9 mouse cellular contexts compared by ENCODE assay signal in the genomic region with DNA sequence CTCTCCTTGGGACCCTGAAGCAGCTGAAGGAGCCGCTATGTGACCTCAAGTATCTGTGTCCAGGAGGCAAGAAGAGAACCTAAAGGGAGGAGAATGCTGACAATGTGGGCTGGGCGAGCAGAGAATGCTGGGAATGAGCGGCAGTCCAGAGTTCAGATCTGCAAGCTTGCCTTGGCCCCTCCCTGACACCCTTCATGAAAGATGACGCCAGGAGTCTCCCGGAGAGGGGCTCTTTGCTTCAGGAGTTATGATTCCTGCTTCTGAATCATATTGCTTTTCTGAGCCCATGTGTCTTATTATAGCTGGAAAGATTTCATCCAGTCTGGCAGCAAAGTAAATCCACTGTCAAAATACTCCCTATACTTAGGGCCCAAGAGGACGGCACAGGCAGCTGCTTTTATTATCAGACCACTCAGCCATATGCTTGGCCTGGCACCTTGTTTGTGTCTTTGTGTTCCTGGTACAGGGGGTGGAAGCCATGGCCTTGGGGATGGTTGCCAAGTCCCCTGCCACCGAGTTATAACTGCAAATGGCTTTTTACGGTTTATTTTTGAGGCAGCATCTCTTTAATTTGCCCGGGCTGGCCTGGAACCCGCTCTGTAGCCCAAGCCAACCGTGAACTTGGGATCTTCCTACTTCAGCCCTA. TPM values are rescaled to one million over a fixed set of nuclear protein-coding genes. Genes with fewer than 3 reads are reported as not detected.
DNase-seq lines count a peak whose midpoint lies in the region; ATAC-seq and TF ChIP-seq lines count a peak whose summit lies in the region.
"Had no signal": no experiment of that assay in that cellular context is flagged by ENCODE, and none has a peak within 500 bp of the region (broad histone marks: within the 10 kb centered on the region; RNA-seq: fewer than 3 reads in every experiment).

No protein-coding gene starts in this region.

- no peak overlapping the region for H3K9ac ChIP-seq in hindbrain, embryonic 13.5 days
- no peak overlapping the region for H3K9ac ChIP-seq in hindbrain, embryonic 12.5 days
- peak overlapping the region; percentile 28; the same call in 1 of the 2 replicates for H3K9ac ChIP-seq in ES-Bruce4 (ENCODE audit: low read depth, poor library complexity, severe bottlenecking)

- WGBS in hindbrain, embryonic 13.5 days: 51% methylated on average over 11 of the region's 11 CpGs
- WGBS in hindbrain, embryonic 12.5 days: 61% methylated on average over 11 of the region's 11 CpGs

- no peak for TF ChIP-seq EP300 in ES-Bruce4 (IDR thresholded peaks at IDR 0.05; ENCODE audit: insufficient read depth, low read depth, low read length)

- H3K4me2 ChIP-seq in hindbrain, embryonic 13.5 days: no peak overlapping the region
- H3K4me2 ChIP-seq in hindbrain, embryonic 12.5 days (replicated peaks): no peak overlapping the region

- H3K36me3 ChIP-seq in hindbrain, embryonic 13.5 days: no peaks in the 10 kb centered on the region
- H3K36me3 ChIP-seq in hindbrain, embryonic 12.5 days: no peaks in the 10 kb centered on the region
- no peaks in the 10 kb centered on the region for H3K36me3 ChIP-seq in ES-Bruce4 (ENCODE audit: control insufficient read depth, insufficient read depth, low read length, poor library complexity, severe bottlenecking)

- no peaks in the 10 kb centered on the region for H3K27me3 ChIP-seq in hindbrain, embryonic 13.5 days
- no peaks in the 10 kb centered on the region for H3K27me3 ChIP-seq in hindbrain, embryonic 12.5 days
- H3K27me3 ChIP-seq in ES-Bruce4 (ENCODE audit: control insufficient read depth, insufficient read depth, low read length, poor library complexity, severe bottlenecking): no peaks in the 10 kb centered on the region

- H3K9me3 ChIP-seq in hindbrain, embryonic 13.5 days: no peaks in the 10 kb centered on the region
- no peaks in the 10 kb centered on the region for H3K9me3 ChIP-seq in hindbrain, embryonic 12.5 days (replicated peaks)
- H3K9me3 ChIP-seq in ES-Bruce4 (replicated peaks; ENCODE audit: control insufficient read depth, insufficient read depth, low read length, poor library complexity, severe bottlenecking): no peaks in the 10 kb centered on the region

- no peak for TF ChIP-seq CTCF in ES-Bruce4 (IDR thresholded peaks at IDR 0.05; ENCODE audit: low read depth, low read length)

- DNase-seq in ZHBTc4 (ENCODE audit: low read depth, low spot score): peak; percentile 88
- peak; percentile 65 to 73 for DNase-seq in kidney, adult 8-10 months
- DNase-seq in layer of hippocampus, adult 9-11 months: no peak
- DNase-seq in gastrocnemius, adult 18-20 months (ENCODE audit: low spot score): no peak
- DNase-seq in urinary bladder, postnatal 25 days (ENCODE audit: low spot score): no peak
- DNase-seq: retina, postnatal 1 day had no signal

- no peak overlapping the region for H3K4me3 ChIP-seq in hindbrain, embryonic 13.5 days
- no peak overlapping the region for H3K4me3 ChIP-seq in hindbrain, embryonic 12.5 days
- no peak overlapping the region for H3K4me3 ChIP-seq in ES-Bruce4 (ENCODE audit: low read depth, low read length)

- H3K27ac ChIP-seq in hindbrain, embryonic 13.5 days: peak overlapping the region; percentile 14; the same call in 1 of the 2 replicates
- no peak overlapping the region for H3K27ac ChIP-seq in hindbrain, embryonic 12.5 days
- no peak overlapping the region for H3K27ac ChIP-seq in ES-Bruce4 (ENCODE audit: insufficient read depth, low read length)

- H3K4me1 ChIP-seq in hindbrain, embryonic 13.5 days (replicated peaks): peaks cover 19% of the 10 kb centered on the region
- H3K4me1 ChIP-seq in hindbrain, embryonic 12.5 days: peaks cover 18% of the 10 kb centered on the region
- H3K4me1 ChIP-seq in ES-Bruce4 (ENCODE audit: control insufficient read depth, insufficient read depth, low read length): peaks cover 3% of the 10 kb centered on the region

- ATAC-seq in hindbrain, embryonic 13.5 days (ENCODE audit: low FRiP score): no peak
- no peak for ATAC-seq in hindbrain, embryonic 12.5 days (ENCODE audit: low FRiP score)

- TF ChIP-seq POLR2A in ES-Bruce4 (IDR thresholded peaks at IDR 0.05; ENCODE audit: insufficient read depth, low read length): no peak

RNA-seq across cellular contexts. Expression of a gene that starts 25.8 kb away (rescaled TPM):
- 184 and 196 TPM in 2 replicates for polyA plus RNA-seq in hindbrain, embryonic 13.5 days (2015; fragmentation: Nextera tagmentation; extraction: Ambion mirVana)
- polyA plus RNA-seq in hindbrain, embryonic 12.5 days (2016; fragmentation: Nextera tagmentation; extraction: Ambion mirVana): 151 and 164 TPM in 2 replicates
- polyA plus RNA-seq in ES-Bruce4 (2011; ENCODE audit: insufficient read depth, insufficient read length, low read depth, missing spikeins): 75.0 and 75.9 TPM in 2 replicates
- 10 to 100 TPM; 63.9 to 66.6 TPM for total RNA-seq in gastrocnemius, adult 18-20 months (2021)

RNA-seq across cellular contexts. Expression of a gene that starts 31.1 kb away (rescaled TPM):
- polyA plus RNA-seq in hindbrain, embryonic 13.5 days (2015; fragmentation: Nextera tagmentation; extraction: Ambion mirVana): 30.9 TPM in 2 replicates
- 41.6 and 42.1 TPM in 2 replicates for polyA plus RNA-seq in hindbrain, embryonic 12.5 days (2016; fragmentation: Nextera tagmentation; extraction: Ambion mirVana)
- 29.2 and 32.6 TPM in 2 replicates for polyA plus RNA-seq in ES-Bruce4 (2011; ENCODE audit: insufficient read depth, insufficient read length, low read depth, missing spikeins)
- 10 to 100 TPM; 85.1 to 88.2 TPM for total RNA-seq in gastrocnemius, adult 18-20 months (2021)

Comparison
In these comparisons a context has a peak if more than half of its experiments do, and no peak if none do; other contexts are left out.
1. DNase-seq: peak in ZHBTc4 (single experiment) and kidney, adult 8-10 months (2 of 2); none in layer of hippocampus, adult 9-11 months (single experiment), gastrocnemius, adult 18-20 months (single experiment) and urinary bladder, postnatal 25 days (single experiment).